Mouse (Mus musculus): Measurements from ENCODE around the gene Peli2.
A peak's percentile ranks its signal among the peaks of the same experiment; 100 is the strongest.
"Not testable (repeated sequence)": the region's sequence is repeated elsewhere in the genome, so short reads cannot be mapped to it uniquely, and the experiment has no call there.

Peli2 gene

GRCm38 (mm10) chr14:48120752-48121528 is at the start of gene Peli2:
Gene Peli2, plus strand, starts transcription at chr14:48120823.
- peak; percentile 59 for DNase-seq (ENCODE audit: inconsistent ontology term)

- DNase-seq (ENCODE audit: inconsistent ontology term), result no peak
These were observed 48.5 kb upstream of the Peli2 start for GRCm38 (mm10) chr14:48072104-48072503.

- DNase-seq (ENCODE audit: inconsistent ontology term), result peak; percentile 64
These were observed 47.1 kb upstream of the Peli2 start for GRCm38 (mm10) chr14:48073247-48074161.

GRCm38 (mm10) chr14:48079574-48079973 is 41.0 kb upstream of the Peli2 start:
- not testable (repeated sequence) for DNase-seq (ENCODE audit: inconsistent ontology term)

- peak; percentile 57 for DNase-seq (ENCODE audit: inconsistent ontology term)
These were observed 36.5 kb upstream of the Peli2 start for GRCm38 (mm10) chr14:48083836-48084812.

- no peak for DNase-seq (ENCODE audit: inconsistent ontology term)
These were observed 33.8 kb upstream of the Peli2 start for GRCm38 (mm10) chr14:48086682-48087297.

- DNase-seq (ENCODE audit: inconsistent ontology term), result no peak
These were observed 33.3 kb upstream of the Peli2 start for GRCm38 (mm10) chr14:48087298-48087830.

GRCm38 (mm10) chr14:48090465-48090864 is 30.2 kb upstream of the Peli2 start:
- no peak for DNase-seq (ENCODE audit: inconsistent ontology term)

GRCm38 (mm10) chr14:48091160-48091559 is 29.5 kb upstream of the Peli2 start:
- no peak for DNase-seq (ENCODE audit: inconsistent ontology term)

- DNase-seq (ENCODE audit: inconsistent ontology term), result no peak
These were observed 22.4 kb upstream of the Peli2 start for GRCm38 (mm10) chr14:48098253-48098652.

- DNase-seq (ENCODE audit: inconsistent ontology term), result no peak
These were observed 21.3 kb upstream of the Peli2 start for GRCm38 (mm10) chr14:48099354-48099753.

- DNase-seq (ENCODE audit: inconsistent ontology term), result no peak
These were observed 14.2 kb upstream of the Peli2 start for GRCm38 (mm10) chr14:48106453-48106852.

- no peak for DNase-seq (ENCODE audit: inconsistent ontology term)
These were observed 2.6 kb upstream of the Peli2 start for GRCm38 (mm10) chr14:48117986-48118385.

- peak; percentile 27 for DNase-seq (ENCODE audit: inconsistent ontology term)
These were observed 1.5 kb upstream of the Peli2 start for GRCm38 (mm10) chr14:48119012-48119647.

- DNase-seq (ENCODE audit: inconsistent ontology term), result peak; percentile 35
These were observed 864 bp upstream of the Peli2 start for GRCm38 (mm10) chr14:48119648-48120270.

GRCm38 (mm10) chr14:48120443-48120751 is 226 bp upstream of the Peli2 start:
- DNase-seq (ENCODE audit: inconsistent ontology term), result no peak

- DNase-seq (ENCODE audit: inconsistent ontology term), result peak; percentile 42
These were observed 1.2 kb downstream of the Peli2 start for GRCm38 (mm10) chr14:48121529-48122517.

- DNase-seq (ENCODE audit: inconsistent ontology term), result no peak
These were observed 3.4 kb downstream of the Peli2 start for GRCm38 (mm10) chr14:48124011-48124410.

GRCm38 (mm10) chr14:48124816-48125215 is 4.2 kb downstream of the Peli2 start:
- no peak for DNase-seq (ENCODE audit: inconsistent ontology term)

Data from Muller cell, postnatal 12 days (primary cell).